Mouse (Mus musculus) midbrain, embryonic 11.5 days (tissue): ENCODE results near the gene Lrfn1. TPM values are rescaled to one million over a fixed set of nuclear protein-coding genes. Genes with fewer than 3 reads are reported as not detected.

Experiments used
- ATAC-seq: fragments of 200-750 bp; cut with Nextera tagmentation; 2 replicates; pipeline ENCODE4 v1.8.0; 2017; ENCODE audit warnings: moderate TSS enrichment, moderate library complexity; ENCODE audit not compliant: low FRiP score
- DNase-seq: peaks from one replicate; pipeline ENCODE4 v3.0.0; 2015; ENCODE audit warnings: low spot score; ENCODE audit errors: missing footprints
- H3K27ac ChIP-seq: fragments of 300-500 bp; sonication (generic); 2 replicates; pipeline ENCODE4 v1.5.1; 2014; ENCODE audit warnings: low read depth, low read length
- H3K27me3 ChIP-seq: fragments of 300-500 bp; sonication (generic); 2 replicates; pipeline ENCODE4 v1.6.1; 2014; ENCODE audit warnings: mild to moderate bottlenecking, low read length, moderate library complexity, mixed read lengths; ENCODE audit not compliant: control insufficient read depth, insufficient read depth
- H3K36me3 ChIP-seq: fragments of 300-500 bp; sonication (generic); 2 replicates; pipeline ENCODE4 v1.6.1; 2014; ENCODE audit warnings: mild to moderate bottlenecking, low read length, moderate library complexity, mixed read lengths; ENCODE audit not compliant: control insufficient read depth, insufficient read depth
- H3K4me1 ChIP-seq: fragments of 300-500 bp; sonication (generic); 2 replicates; pipeline ENCODE4 v1.6.1; 2014; ENCODE audit warnings: low read length; ENCODE audit not compliant: control insufficient read depth, insufficient read depth
- H3K4me2 ChIP-seq: fragments of 300-500 bp; sonication (generic); 2 replicates; pipeline ENCODE4 v1.6.1; 2014; ENCODE audit warnings: mild to moderate bottlenecking, moderate library complexity
- H3K4me3 ChIP-seq: fragments of 300-500 bp; sonication (generic); 2 replicates; pipeline ENCODE4 v1.5.1; 2014; ENCODE audit warnings: low read depth, low read length
- H3K9ac ChIP-seq: fragments of 300-500 bp; sonication (generic); 2 replicates; pipeline ENCODE4 v1.6.1; 2014; ENCODE audit warnings: low read length
- H3K9me3 ChIP-seq: fragments of 300-500 bp; sonication (generic); 2 replicates; pipeline ENCODE4 v1.6.1; 2016; ENCODE audit warnings: low read length; ENCODE audit not compliant: control insufficient read depth
- WGBS: fragments of 180-500 bp; shearing (Covaris S2); extraction: QIAGEN DNeasy Blood & Tissue Kit; methylation state at CpG from one replicate; pipeline ENCODE4 v1.1.7; 2014; 5-methylcytosine and 5-hydroxymethylcytosine counted together
- polyA plus RNA-seq: library from polyadenylated mRNA; unstranded; fragments of >200 nt; fragmentation: Nextera tagmentation; extraction: Ambion mirVana; gene quantifications from 2 replicates; pipeline ENCODE4 v1.2.1, GENCODE M21; 2014

Gene Lrfn1
- polyA plus RNA-seq, 1 experiment from 2014 or later = 5.0 TPM

DNA sequence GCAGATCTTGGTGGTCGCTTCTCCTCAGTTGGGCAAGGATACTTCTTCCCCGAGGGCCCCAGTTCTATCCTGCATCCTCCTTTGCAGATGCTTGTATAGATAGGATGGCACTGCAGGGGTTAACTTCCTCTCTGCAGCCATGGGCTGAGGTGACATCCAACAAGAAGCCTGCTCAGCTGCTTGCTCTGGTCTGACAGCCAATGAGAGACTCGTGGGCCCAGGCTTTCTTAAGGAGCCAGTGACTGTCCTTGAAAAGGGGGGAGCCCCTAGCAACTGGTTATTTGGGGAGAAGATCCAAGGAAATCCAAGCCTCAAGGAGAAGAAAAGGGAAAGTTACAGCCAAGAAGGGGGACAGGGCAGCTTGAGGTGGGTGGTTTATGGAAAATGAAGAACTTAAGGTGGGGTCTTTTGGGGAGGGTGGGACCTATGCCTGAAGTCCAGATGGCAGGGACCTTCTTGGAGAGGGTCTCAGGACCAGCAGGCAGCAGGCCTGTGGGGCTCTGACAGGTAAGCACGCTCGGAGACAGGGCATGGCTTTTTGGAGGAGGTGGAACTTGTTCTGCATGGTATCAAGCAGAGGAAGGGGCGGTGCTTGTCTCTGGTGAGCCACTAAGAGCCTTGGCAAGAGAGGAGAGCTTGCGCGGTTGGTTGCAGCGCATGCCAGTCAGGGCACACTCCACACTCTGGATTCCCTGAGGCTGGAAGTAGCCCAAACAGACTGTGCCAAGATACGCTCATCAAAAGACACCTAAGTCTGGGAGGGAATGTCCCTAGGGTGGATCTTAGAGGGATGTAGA lies 12.8 kb downstream of the Lrfn1 start:
- Histone ChIP-seq H3K9me3 (no peaks in the 10 kb centered on the region), H3K4me3 (no peak overlapping the region), H3K4me1 (peaks cover 10% of the 10 kb centered on the region), H3K27me3 (peaks cover 13% of the 10 kb centered on the region), H3K9ac (no peak overlapping the region), H3K27ac (no peak overlapping the region), H3K4me2 (no peak overlapping the region), H3K36me3 (peaks cover 11% of the 10 kb centered on the region; the same call in 1 of the 2 replicates)
- ATAC-seq (no peak), DNase-seq (no peak)
- WGBS = 56% methylated on average over 10 of the region's 10 CpGs

DNA sequence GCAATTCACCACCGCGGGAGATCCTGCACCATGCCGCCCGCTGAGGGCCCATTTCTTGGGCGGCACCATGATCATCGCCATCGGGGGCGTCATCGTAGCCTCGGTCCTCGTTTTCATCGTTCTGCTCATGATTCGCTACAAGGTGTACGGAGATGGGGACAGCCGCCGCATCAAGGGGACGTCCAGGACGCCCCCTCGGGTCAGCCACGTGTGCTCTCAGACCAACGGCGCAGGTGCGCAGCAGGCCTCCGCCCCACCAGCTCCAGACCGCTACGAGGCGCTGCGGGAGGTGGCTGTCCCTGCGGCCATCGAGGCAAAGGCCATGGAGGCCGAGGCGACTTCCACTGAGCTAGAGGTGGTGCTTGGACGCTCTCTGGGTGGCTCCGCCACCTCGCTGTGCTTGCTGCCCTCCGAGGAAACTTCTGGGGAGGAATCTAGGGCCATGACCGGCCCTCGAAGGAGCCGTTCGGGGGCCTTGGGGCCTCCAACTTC lies 15.0 kb downstream of the Lrfn1 start:
- peak overlapping the region; percentile 71 for H3K9ac ChIP-seq
- peak overlapping the region; percentile 78 for H3K4me2 ChIP-seq
- H3K4me3 ChIP-seq = peak overlapping the region; percentile 41
- no peaks in the 10 kb centered on the region for H3K9me3 ChIP-seq
- peaks cover 9% of the 10 kb centered on the region; the same call in 1 of the 2 replicates for H3K36me3 ChIP-seq
- 16% methylated on average over 40 of the region's 40 CpGs for WGBS
- ATAC-seq (peak; percentile 37), DNase-seq (peak; percentile 93)
- H3K27me3 ChIP-seq = peaks cover 13% of the 10 kb centered on the region
- H3K27ac ChIP-seq = no peak overlapping the region
- H3K4me1 ChIP-seq = peaks cover 10% of the 10 kb centered on the region

DNA sequence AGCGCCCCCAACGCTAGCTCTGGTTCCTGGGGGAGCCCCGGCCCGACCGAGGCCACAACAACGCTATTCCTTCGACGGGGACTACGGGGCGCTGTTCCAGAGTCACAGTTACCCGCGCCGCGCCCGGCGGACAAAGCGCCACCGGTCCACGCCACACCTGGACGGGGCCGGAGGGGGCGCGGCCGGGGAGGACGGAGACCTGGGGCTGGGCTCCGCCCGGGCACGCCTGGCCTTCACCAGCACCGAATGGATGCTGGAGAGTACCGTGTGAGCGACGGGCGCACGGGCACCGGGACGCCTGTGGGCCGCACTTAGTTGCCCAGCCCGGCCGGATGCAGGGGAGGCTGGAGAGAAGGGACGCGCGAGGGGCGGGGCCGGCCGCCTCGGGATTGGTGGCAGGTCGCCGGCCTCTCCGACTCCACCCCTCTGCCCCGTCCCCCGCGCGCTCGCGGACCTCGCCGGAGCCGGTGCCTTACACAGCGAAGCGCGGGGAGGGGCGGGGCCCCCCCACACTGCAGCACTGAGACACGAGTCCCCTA lies 15.5 kb downstream of the Lrfn1 start:
- WGBS = 1% methylated on average over 58 of the region's 63 CpGs
- Histone ChIP-seq H3K27ac (no peak overlapping the region), H3K36me3 (peaks cover 9% of the 10 kb centered on the region; the same call in 1 of the 2 replicates), H3K9ac (peak overlapping the region; percentile 71), H3K4me3 (peak overlapping the region; percentile 41), H3K4me2 (peak overlapping the region; percentile 78), H3K4me1 (peaks cover 10% of the 10 kb centered on the region), H3K27me3 (peaks cover 13% of the 10 kb centered on the region), H3K9me3 (no peaks in the 10 kb centered on the region)
- DNase-seq (peak; percentile 95), ATAC-seq (peak; percentile 80)

DNA sequence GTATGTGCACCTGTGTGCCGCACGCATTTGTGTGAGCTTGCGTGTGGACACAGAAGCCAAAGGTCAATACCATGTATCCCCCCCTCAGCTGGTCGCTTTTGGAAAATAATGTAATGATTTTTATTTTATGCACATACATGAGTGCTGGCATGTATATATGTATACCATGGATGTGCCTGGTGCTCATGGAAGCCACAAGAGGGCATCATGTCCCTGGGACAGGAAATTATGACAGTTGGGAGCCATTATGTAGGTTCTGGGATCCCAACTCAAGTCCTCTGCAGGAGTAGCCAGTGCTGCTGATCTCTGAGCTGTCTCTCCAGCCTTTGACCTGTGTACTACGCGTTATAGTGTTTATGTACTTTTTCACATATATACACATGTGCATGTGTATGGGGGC lies 24.4 kb downstream of the Lrfn1 start:
- Histone ChIP-seq H3K4me3 (no peak overlapping the region), H3K27me3 (no peaks in the 10 kb centered on the region), H3K4me2 (no peak overlapping the region), H3K27ac (no peak overlapping the region), H3K36me3 (no peaks in the 10 kb centered on the region), H3K9ac (no peak overlapping the region), H3K4me1 (no peaks in the 10 kb centered on the region), H3K9me3 (no peaks in the 10 kb centered on the region)
- 87% methylated on average over 6 of the region's 6 CpGs for WGBS
- DNase-seq (peak; percentile 59), ATAC-seq (no peak)

DNA sequence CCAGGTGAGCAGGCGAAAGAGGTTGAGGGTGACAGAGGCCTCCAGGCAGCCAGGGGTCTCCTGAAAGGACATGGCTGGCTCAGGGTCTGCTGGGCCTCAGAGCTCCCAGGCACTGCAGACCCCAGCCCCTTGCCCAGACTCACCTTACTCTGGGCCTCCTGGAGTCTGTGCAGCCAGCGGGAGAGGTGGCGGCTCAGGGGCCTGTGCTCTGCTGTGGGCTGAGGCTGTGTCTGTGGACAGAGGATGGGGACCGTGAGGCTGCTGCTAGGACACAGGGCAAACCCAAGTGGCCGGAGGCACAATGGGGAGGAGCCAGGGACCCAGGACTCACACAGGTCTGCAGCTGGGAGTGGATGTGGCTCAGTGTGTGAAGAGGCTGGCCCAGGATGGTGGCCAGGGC lies 25.6 kb downstream of the Lrfn1 start:
- H3K9ac ChIP-seq = no peak overlapping the region
- ATAC-seq = no peak
- H3K9me3 ChIP-seq = no peaks in the 10 kb centered on the region
- no peaks in the 10 kb centered on the region for H3K27me3 ChIP-seq
- no peak overlapping the region for H3K27ac ChIP-seq
- DNase-seq = no peak
- no peaks in the 10 kb centered on the region for H3K4me1 ChIP-seq
- H3K4me3 ChIP-seq = no peak overlapping the region
- no peak overlapping the region for H3K4me2 ChIP-seq
- no peaks in the 10 kb centered on the region for H3K36me3 ChIP-seq
- WGBS = 84% methylated on average over 5 of the region's 5 CpGs

DNA sequence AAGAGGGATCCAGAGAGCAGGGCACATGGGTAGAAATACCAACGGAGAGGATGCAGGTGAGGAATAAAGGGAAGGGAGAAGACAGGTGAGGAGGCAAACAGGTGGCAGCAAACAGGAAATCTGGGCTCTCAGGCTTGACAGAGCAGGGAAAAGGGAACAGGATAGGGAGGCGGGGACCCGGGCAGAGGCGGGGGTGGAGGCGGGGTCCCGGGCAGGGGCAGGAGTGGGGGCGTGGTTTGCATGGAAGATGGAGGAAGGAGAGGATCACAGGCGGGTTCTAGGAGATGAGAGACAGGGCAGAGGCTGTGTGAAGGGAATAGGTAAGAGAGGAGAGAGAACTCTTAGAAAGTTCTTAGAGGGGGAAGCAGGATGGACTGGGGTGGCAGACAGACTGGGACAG lies 27.1 kb downstream of the Lrfn1 start:
- ATAC-seq = no peak
- no peaks in the 10 kb centered on the region for H3K9me3 ChIP-seq

DNA sequence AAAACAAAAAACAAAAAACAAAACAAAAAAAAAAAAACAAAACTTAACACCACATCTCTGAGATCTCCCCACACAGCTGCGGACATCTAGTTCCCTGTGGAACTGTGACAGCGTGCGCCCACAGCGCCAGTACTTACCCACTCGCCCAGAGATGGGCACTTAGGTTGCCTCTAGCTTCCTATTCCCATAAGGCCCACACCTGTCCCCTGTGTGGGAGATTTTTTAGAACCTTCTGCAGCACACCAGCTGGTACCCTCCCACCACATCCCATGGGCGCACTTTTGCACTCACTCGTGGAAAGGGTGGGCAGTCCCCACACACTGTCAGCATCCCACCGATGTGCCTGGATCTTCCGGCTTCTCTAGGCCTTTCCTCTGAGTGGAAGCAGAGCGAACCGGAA lies 31.1 kb downstream of the Lrfn1 start:
- 87% methylated on average over 11 of the region's 11 CpGs for WGBS
- Histone ChIP-seq H3K36me3 (no peaks in the 10 kb centered on the region), H3K4me2 (no peak overlapping the region), H3K4me3 (no peak overlapping the region), H3K27me3 (peaks cover 2% of the 10 kb centered on the region; the same call in 1 of the 2 replicates), H3K4me1 (no peaks in the 10 kb centered on the region), H3K9ac (no peak overlapping the region), H3K9me3 (no peaks in the 10 kb centered on the region), H3K27ac (no peak overlapping the region)
- no peak for ATAC-seq
- DNase-seq = no peak

More for the DNA sequence above, 27.1 kb downstream of the Lrfn1 start:
- H3K4me3 ChIP-seq = no peak overlapping the region
- no peak overlapping the region for H3K27ac ChIP-seq
- H3K9ac ChIP-seq = no peak overlapping the region
- H3K4me2 ChIP-seq = no peak overlapping the region
- DNase-seq = no peak
- no peaks in the 10 kb centered on the region for H3K36me3 ChIP-seq
- 4% methylated on average over 8 of the region's 8 CpGs for WGBS
- H3K27me3 ChIP-seq = no peaks in the 10 kb centered on the region
- no peaks in the 10 kb centered on the region for H3K4me1 ChIP-seq

DNA sequence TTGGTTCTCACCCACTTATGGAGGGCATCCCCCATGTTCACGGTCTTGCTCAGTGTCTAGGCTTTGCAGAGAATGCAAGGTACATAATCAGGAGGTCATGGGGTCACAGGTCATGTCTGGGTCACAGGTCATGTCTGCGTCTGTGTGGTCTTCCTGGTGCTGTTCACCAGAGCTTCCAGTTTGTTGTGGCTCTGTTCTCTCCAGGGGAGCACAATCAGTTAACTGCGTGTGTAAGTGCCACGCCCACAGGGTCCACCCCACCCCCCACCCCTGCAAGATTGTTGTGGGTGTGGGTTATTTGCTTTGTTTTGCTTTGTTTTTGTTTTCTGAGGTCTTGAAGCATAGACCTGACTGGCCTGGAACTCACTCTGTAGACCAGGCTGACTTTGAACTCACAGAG lies 32.4 kb downstream of the Lrfn1 start:
- WGBS = 43% methylated on average over 4 of the region's 4 CpGs
- DNase-seq (no peak), ATAC-seq (no peak)
- Histone ChIP-seq H3K27ac (no peak overlapping the region), H3K9me3 (no peaks in the 10 kb centered on the region), H3K4me3 (no peak overlapping the region), H3K36me3 (no peaks in the 10 kb centered on the region), H3K4me2 (no peak overlapping the region), H3K27me3 (peaks cover 4% of the 10 kb centered on the region; the same call in 1 of the 2 replicates), H3K4me1 (no peaks in the 10 kb centered on the region), H3K9ac (no peak overlapping the region)

DNA sequence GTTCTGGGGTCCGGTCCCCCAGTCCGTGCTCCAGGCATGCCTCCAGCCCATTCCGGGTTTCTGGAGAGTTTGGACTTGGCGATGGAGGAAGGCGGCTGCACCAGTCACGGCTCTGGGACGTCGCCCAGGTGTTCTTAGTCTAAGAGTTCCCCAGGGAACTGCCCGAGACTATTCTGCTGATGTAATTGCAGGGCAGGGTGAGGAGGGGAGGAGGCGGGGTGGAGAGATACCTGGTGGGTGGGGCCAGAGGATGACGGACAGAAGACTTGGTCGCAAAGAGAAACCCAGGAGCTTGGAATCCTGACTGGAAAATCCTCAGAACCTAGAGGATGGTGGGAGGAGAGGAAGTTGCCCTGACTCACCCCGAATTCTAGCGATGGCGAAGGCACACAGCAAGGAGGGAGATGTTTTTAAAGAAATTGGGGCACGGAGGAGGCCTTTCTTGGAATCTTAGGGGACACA lies 36.3 kb downstream of the Lrfn1 start:
- Histone ChIP-seq H3K4me2 (no peak overlapping the region), H3K4me1 (no peaks in the 10 kb centered on the region), H3K36me3 (no peaks in the 10 kb centered on the region), H3K9ac (no peak overlapping the region), H3K27ac (no peak overlapping the region), H3K4me3 (no peak overlapping the region), H3K27me3 (peaks cover 4% of the 10 kb centered on the region; the same call in 1 of the 2 replicates), H3K9me3 (no peaks in the 10 kb centered on the region)
- ATAC-seq (no peak), DNase-seq (no peak)
- whole genome bisulfite sequencing = 4% methylated on average over 16 of the region's 16 CpGs
